Mouse (Mus musculus) kidney, postnatal 0 days (tissue): ENCODE data around the gene Adamts12. TPM values are rescaled to one million over a fixed set of nuclear protein-coding genes. Genes with fewer than 3 reads are reported as not detected.

ENCODE experiments used
- ATAC-seq: fragments of 200-750 bp; cut with Nextera tagmentation; replicated peaks from 2 replicates; pipeline ENCODE4 v1.8.0; 2017; ENCODE audit warnings: low read depth, moderate number of reproducible peaks, moderate TSS enrichment, moderate library complexity; ENCODE audit not compliant: low FRiP score
- DNase-seq: peaks from one replicate; pipeline ENCODE4 v3.0.0-alpha.2; 2016; ENCODE audit warnings: low spot score
- H3K27ac ChIP-seq: fragments of 300-500 bp; sonication (generic); 2 replicates; pipeline ENCODE4 v1.5.1; 2014; ENCODE audit warnings: mild to moderate bottlenecking
- H3K27me3 ChIP-seq: fragments of 300-500 bp; sonication (generic); 2 replicates; pipeline ENCODE4 v1.6.1; 2014; ENCODE audit warnings: low read length, mixed read lengths; ENCODE audit not compliant: insufficient read depth
- H3K36me3 ChIP-seq: fragments of 300-500 bp; sonication (generic); 2 replicates; pipeline ENCODE4 v1.6.1; 2014; ENCODE audit warnings: low read length, mixed read lengths; ENCODE audit not compliant: insufficient read depth
- H3K4me1 ChIP-seq: fragments of 300-500 bp; sonication (generic); replicated peaks from 2 replicates; pipeline ENCODE4 v1.6.1; 2014; ENCODE audit warnings: antibody characterized with exemption, low read length, mixed read lengths; ENCODE audit not compliant: insufficient read depth
- H3K4me2 ChIP-seq: fragments of 300-500 bp; sonication (generic); 2 replicates; pipeline ENCODE4 v1.6.1; 2014; ENCODE audit warnings: mild to moderate bottlenecking, low read length, moderate library complexity, mixed read lengths
- H3K4me3 ChIP-seq: fragments of 300-500 bp; sonication (generic); replicated peaks from 2 replicates; pipeline ENCODE4 v1.5.1; 2014; ENCODE audit warnings: low read depth, low read length
- H3K9ac ChIP-seq: fragments of 300-500 bp; sonication (generic); 2 replicates; pipeline ENCODE4 v1.6.1; 2014; ENCODE audit warnings: low read depth, low read length
- H3K9me3 ChIP-seq: fragments of 300-500 bp; sonication (generic); replicated peaks from 2 replicates; pipeline ENCODE4 v1.6.1; 2016; ENCODE audit warnings: low read length, inconsistent platforms, mixed read lengths
- CTCF ChIP-seq: IDR thresholded peaks from 2 replicates; pipeline ENCODE4 v1.5.1; 2016; ENCODE audit warnings: antibody characterized with exemption, low read depth, mild to moderate bottlenecking, moderate library complexity
- WGBS: fragments of 180-500 bp; shearing (Covaris S2); extraction: QIAGEN DNeasy Blood & Tissue Kit; methylation state at CpG from one replicate; pipeline ENCODE4 v1.1.7; 2014; 5-methylcytosine and 5-hydroxymethylcytosine counted together
- polyA plus RNA-seq: library from polyadenylated mRNA; unstranded; fragments of >200 nt; fragmentation: Nextera tagmentation; extraction: Ambion mirVana; gene quantifications from 2 replicates; pipeline ENCODE4 v1.2.1, GENCODE M21; 2015

Gene Adamts12
- polyA plus RNA-seq, 1 experiment from 2014 or later: 2.1 TPM

DNA sequence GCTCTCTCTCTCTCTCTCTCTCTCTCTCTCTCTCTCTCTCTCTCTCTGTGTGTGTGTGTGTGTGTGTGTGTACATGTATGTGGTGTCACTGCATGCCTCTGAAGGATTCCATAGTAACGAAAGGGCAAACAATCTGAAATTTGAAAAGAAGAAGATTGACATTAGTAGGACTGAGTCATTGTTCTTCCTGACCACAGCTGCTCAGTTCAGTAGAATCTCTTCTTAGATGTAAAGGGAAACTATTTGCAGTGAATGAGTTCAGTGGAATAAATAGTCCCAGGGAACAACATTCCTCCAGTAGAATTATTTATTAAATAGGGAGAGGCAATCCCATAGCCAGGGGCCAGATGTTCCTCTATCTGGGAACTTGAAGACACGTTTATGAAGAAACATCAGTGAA lies 40.5 kb downstream of the Adamts12 start:
- WGBS: 78% methylated on average over 2 of the region's 2 CpGs
- no peak overlapping the region for H3K4me3 ChIP-seq
- DNase-seq (peak; percentile 33), ATAC-seq (no peak)
- no peaks in the 10 kb centered on the region for H3K4me1 ChIP-seq
- H3K36me3 ChIP-seq: no peaks in the 10 kb centered on the region
- no peak overlapping the region for H3K27ac ChIP-seq
- no peaks in the 10 kb centered on the region for H3K9me3 ChIP-seq
- no peak for TF ChIP-seq CTCF
- no peak overlapping the region for H3K4me2 ChIP-seq
- H3K27me3 ChIP-seq: no peaks in the 10 kb centered on the region
- no peak overlapping the region for H3K9ac ChIP-seq

GRCm38 (mm10) chr15:11107376-11107775 lies 42.8 kb downstream of the Adamts12 start:
- H3K36me3 ChIP-seq: no peaks in the 10 kb centered on the region
- WGBS: 80% methylated on average over 5 of the region's 5 CpGs
- no peak overlapping the region for H3K27ac ChIP-seq
- no peak for TF ChIP-seq CTCF
- no peak for DNase-seq
- no peak for ATAC-seq
- H3K9me3 ChIP-seq: no peaks in the 10 kb centered on the region
- H3K4me3 ChIP-seq: no peak overlapping the region
- no peak overlapping the region for H3K4me2 ChIP-seq
- no peaks in the 10 kb centered on the region for H3K4me1 ChIP-seq
- no peak overlapping the region for H3K9ac ChIP-seq
- no peaks in the 10 kb centered on the region for H3K27me3 ChIP-seq

GRCm38 (mm10) chr15:11114631-11115197 lies 50.1 kb downstream of the Adamts12 start:
- 65% methylated on average over 8 of the region's 8 CpGs for WGBS
- Histone ChIP-seq H3K36me3 (no peaks in the 10 kb centered on the region), H3K27ac (no peak overlapping the region), H3K9me3 (no peaks in the 10 kb centered on the region), H3K9ac (no peak overlapping the region), H3K4me2 (no peak overlapping the region), H3K4me1 (no peaks in the 10 kb centered on the region), H3K27me3 (no peaks in the 10 kb centered on the region), H3K4me3 (no peak overlapping the region)
- ATAC-seq (no peak), DNase-seq (no peak)
- TF ChIP-seq CTCF: no peak

- no peak for TF ChIP-seq CTCF
- no peak overlapping the region for H3K4me2 ChIP-seq
- 28% methylated on average over 2 of the region's 2 CpGs for WGBS
Measured at GRCm38 (mm10) chr15:11116303-11116702, 51.7 kb downstream of the Adamts12 start.

GRCm38 (mm10) chr15:11116853-11117252 lies 52.3 kb downstream of the Adamts12 start:
- 80% methylated on average over 3 of the region's 3 CpGs for WGBS
- no peaks in the 10 kb centered on the region for H3K9me3 ChIP-seq
- no peaks in the 10 kb centered on the region for H3K4me1 ChIP-seq
- no peak for DNase-seq
- H3K9ac ChIP-seq: no peak overlapping the region
- H3K27me3 ChIP-seq: no peaks in the 10 kb centered on the region
- no peak overlapping the region for H3K4me3 ChIP-seq
- no peak for ATAC-seq
- H3K36me3 ChIP-seq: no peaks in the 10 kb centered on the region
- no peak for TF ChIP-seq CTCF
- no peak overlapping the region for H3K4me2 ChIP-seq
- H3K27ac ChIP-seq: no peak overlapping the region

More at GRCm38 (mm10) chr15:11116303-11116702, 51.7 kb downstream of the Adamts12 start:
- no peak overlapping the region for H3K4me3 ChIP-seq
- no peaks in the 10 kb centered on the region for H3K36me3 ChIP-seq
- no peak for ATAC-seq
- H3K9me3 ChIP-seq: no peaks in the 10 kb centered on the region
- H3K4me1 ChIP-seq: no peaks in the 10 kb centered on the region
- peak; percentile 23 for DNase-seq
- no peak overlapping the region for H3K27ac ChIP-seq
- H3K27me3 ChIP-seq: no peaks in the 10 kb centered on the region
- no peak overlapping the region for H3K9ac ChIP-seq

DNA sequence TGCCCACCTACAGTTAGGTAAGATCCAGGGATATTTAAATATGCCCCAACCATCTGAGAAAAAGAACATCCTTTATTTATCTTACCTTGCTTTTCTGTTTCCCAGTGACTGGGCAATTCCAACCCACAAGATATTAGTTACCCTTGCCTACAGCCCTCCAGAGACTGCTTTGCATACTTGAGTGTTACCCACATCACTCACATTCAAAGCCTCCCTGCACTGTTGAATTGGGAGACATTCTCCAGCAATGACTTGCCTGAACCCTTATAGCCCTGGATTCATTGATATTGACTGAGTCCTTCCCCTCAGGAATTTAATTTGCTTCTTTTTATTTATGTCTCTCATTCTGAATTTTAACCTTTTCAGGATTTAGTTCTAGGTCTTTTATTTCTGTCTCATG lies 53.8 kb downstream of the Adamts12 start:
- no peak overlapping the region for H3K9ac ChIP-seq

GRCm38 (mm10) chr15:11121721-11122120 lies 57.1 kb downstream of the Adamts12 start:
- Histone ChIP-seq H3K4me2 (no peak overlapping the region), H3K4me3 (no peak overlapping the region), H3K9me3 (no peaks in the 10 kb centered on the region), H3K4me1 (no peaks in the 10 kb centered on the region), H3K9ac (no peak overlapping the region), H3K36me3 (no peaks in the 10 kb centered on the region), H3K27me3 (no peaks in the 10 kb centered on the region), H3K27ac (no peak overlapping the region)
- no peak for DNase-seq
- WGBS: 63% methylated on average over 1 of the region's 1 CpGs
- TF ChIP-seq CTCF: no peak
- ATAC-seq: no peak

More for the DNA sequence above, 53.8 kb downstream of the Adamts12 start:
- Histone ChIP-seq H3K27me3 (no peaks in the 10 kb centered on the region), H3K9me3 (no peaks in the 10 kb centered on the region), H3K36me3 (no peaks in the 10 kb centered on the region), H3K4me2 (no peak overlapping the region), H3K4me1 (no peaks in the 10 kb centered on the region), H3K4me3 (no peak overlapping the region), H3K27ac (no peak overlapping the region)
- no peak for TF ChIP-seq CTCF
- DNase-seq (no peak), ATAC-seq (no peak)
